Mouse (Mus musculus) liver, postnatal 0 days (tissue): Measurements from ENCODE around the gene Ccdc9b. TPM values are rescaled to one million over a fixed set of nuclear protein-coding genes. Genes with fewer than 3 reads are reported as not detected.

Experiments
- ATAC-seq: fragments of 200-750 bp; cut with Nextera tagmentation; 2 replicates; pipeline ENCODE4 v1.8.0; 2017; ENCODE audit warnings: mild to moderate bottlenecking, moderate library complexity
- DNase-seq: peaks from one replicate; pipeline ENCODE4 v3.0.0-alpha.2; 2016
- H3K27ac ChIP-seq: fragments of 300-500 bp; sonication (generic); 2 replicates; pipeline ENCODE4 v1.5.1; 2014; ENCODE audit warnings: antibody characterized with exemption, moderate library complexity, mild to moderate bottlenecking, low read depth
- H3K27me3 ChIP-seq: fragments of 300-500 bp; sonication (generic); 2 replicates; pipeline ENCODE4 v1.6.1; 2014; ENCODE audit warnings: low read length, control low read depth, mixed read lengths; ENCODE audit not compliant: insufficient read depth
- H3K36me3 ChIP-seq: fragments of 300-500 bp; sonication (generic); replicated peaks from 2 replicates; pipeline ENCODE4 v1.6.1; 2014; ENCODE audit warnings: mild to moderate bottlenecking, control low read depth, low read length, moderate library complexity, mixed read lengths; ENCODE audit not compliant: insufficient read depth
- H3K4me1 ChIP-seq: fragments of 300-500 bp; sonication (generic); 2 replicates; pipeline ENCODE4 v1.6.1; 2014; ENCODE audit warnings: antibody characterized with exemption, mild to moderate bottlenecking, control low read depth; ENCODE audit not compliant: insufficient read depth
- H3K4me2 ChIP-seq: fragments of 300-500 bp; sonication (generic); 2 replicates; pipeline ENCODE4 v1.6.1; 2014; ENCODE audit warnings: low read depth, mild to moderate bottlenecking, low read length, moderate library complexity, mixed read lengths
- H3K4me3 ChIP-seq: fragments of 300-500 bp; sonication (generic); 2 replicates; pipeline ENCODE4 v1.5.1; 2014; ENCODE audit warnings: low read depth, low read length
- H3K9ac ChIP-seq: fragments of 300-500 bp; sonication (generic); replicated peaks from 2 replicates; pipeline ENCODE4 v1.6.1; 2014; ENCODE audit warnings: mild to moderate bottlenecking, moderate library complexity
- H3K9me3 ChIP-seq: fragments of 300-500 bp; sonication (generic); 2 replicates; pipeline ENCODE4 v1.6.1; 2016; ENCODE audit warnings: mild to moderate bottlenecking, control low read depth, low read length, mixed read lengths
- CTCF ChIP-seq: sonication (generic); IDR thresholded peaks from 2 replicates; pipeline ENCODE4 v1.5.1; 2016; ENCODE audit warnings: antibody characterized with exemption, low read depth
- EP300 ChIP-seq: IDR thresholded peaks from 2 replicates; pipeline ENCODE4 v1.6.1; 2016; ENCODE audit warnings: antibody characterized with exemption, low read depth, mild to moderate bottlenecking
- WGBS: fragments of 180-500 bp; shearing (Covaris S2); extraction: QIAGEN DNeasy Blood & Tissue Kit; methylation state at CpG from one replicate; pipeline ENCODE4 v1.1.7; 2014; ENCODE audit not compliant: insufficient replicate concordance; 5-methylcytosine and 5-hydroxymethylcytosine counted together
- polyA plus RNA-seq: library from polyadenylated mRNA; unstranded; fragments of >200 nt; fragmentation: Nextera tagmentation; extraction: Ambion mirVana; gene quantifications from 2 replicates; pipeline ENCODE4 v1.2.1, GENCODE M21; 2015

Gene Ccdc9b
- polyA plus RNA-seq, 1 experiment from 2014 or later, result 0.52 TPM

DNA sequence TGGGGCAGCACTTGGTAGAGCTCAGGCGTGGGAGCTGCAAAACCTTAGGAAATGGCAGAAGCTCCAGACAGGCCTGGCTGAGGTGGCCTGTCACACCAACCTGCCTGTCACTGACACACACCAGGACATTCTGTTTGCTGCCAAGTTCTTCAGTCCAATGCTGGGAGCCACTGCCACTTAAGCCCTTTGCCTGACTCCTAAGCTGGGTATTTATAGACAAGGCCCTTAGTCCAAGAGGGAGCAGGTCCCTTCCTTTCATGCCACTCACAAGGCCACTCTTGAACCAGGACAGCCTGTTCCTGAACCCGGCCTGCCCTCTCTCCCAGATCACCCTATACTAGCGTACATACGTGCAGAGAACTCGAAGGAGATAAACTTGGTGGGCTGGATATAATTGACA lies 45.8 kb downstream of the Ccdc9b start:
- ATAC-seq (no peak), DNase-seq (no peak)
- no peak overlapping the region for H3K4me3 ChIP-seq
- H3K9me3 ChIP-seq, result no peaks in the 10 kb centered on the region
- TF ChIP-seq EP300, result no peak
- no peak for TF ChIP-seq CTCF
- H3K27ac ChIP-seq, result no peak overlapping the region
- H3K9ac ChIP-seq, result no peak overlapping the region
- H3K4me1 ChIP-seq, result no peaks in the 10 kb centered on the region
- H3K4me2 ChIP-seq, result no peak overlapping the region
- H3K27me3 ChIP-seq, result peaks cover 15% of the 10 kb centered on the region
- no peaks in the 10 kb centered on the region for H3K36me3 ChIP-seq
- 73% methylated on average over 5 of the region's 5 CpGs for WGBS

DNA sequence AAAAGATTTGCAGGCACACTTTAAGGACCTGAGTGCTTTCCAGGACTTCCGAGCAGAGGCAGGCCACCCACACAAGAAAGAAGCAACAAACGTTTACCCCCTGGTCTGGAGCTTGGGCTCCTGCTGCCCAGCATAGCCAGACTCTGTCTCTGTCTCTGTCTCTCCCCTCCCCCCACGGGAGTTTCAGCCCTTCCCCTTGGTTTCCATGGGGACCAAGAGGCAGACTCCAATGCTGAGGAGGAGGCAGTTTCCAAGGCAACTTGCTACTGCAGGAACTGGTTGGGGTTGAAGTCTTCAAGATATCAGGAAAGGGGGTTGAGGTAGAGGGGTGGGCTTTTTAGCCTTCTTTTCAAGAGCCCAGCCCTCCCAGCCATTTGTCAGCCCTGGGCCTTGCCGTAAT lies 48.2 kb downstream of the Ccdc9b start:
- Histone ChIP-seq H3K4me1 (peaks cover 17% of the 10 kb centered on the region), H3K4me3 (no peak overlapping the region), H3K4me2 (no peak overlapping the region), H3K36me3 (no peaks in the 10 kb centered on the region), H3K9ac (no peak overlapping the region), H3K27ac (no peak overlapping the region), H3K27me3 (peaks cover 25% of the 10 kb centered on the region), H3K9me3 (no peaks in the 10 kb centered on the region)
- 55% methylated on average over 4 of the region's 4 CpGs for WGBS
- ATAC-seq, result no peak
- DNase-seq, result no peak
- TF ChIP-seq CTCF (no peak), EP300 (no peak)

DNA sequence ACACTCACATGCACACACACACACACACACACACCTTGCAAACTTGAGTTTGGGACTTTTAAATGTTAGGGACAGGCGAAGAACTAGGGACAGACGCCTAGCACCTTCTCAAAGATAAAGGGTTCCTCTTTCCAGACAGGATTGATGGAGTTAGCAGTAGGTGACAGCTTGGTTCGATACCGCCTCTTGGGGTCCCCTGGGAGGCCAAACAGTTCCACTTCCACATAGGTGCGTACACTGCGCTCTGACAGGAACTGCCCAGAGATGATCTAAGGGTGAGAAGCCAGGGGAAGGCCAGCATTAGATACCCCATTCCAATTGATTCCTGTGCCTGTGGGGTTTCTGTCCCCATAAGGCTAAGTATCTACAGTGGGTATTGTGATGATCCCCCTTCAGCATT lies 48.8 kb downstream of the Ccdc9b start:
- no peak overlapping the region for H3K27ac ChIP-seq
- DNase-seq (no peak), ATAC-seq (no peak)
- peaks cover 17% of the 10 kb centered on the region for H3K4me1 ChIP-seq
- TF ChIP-seq EP300 (no peak), CTCF (no peak)
- H3K4me2 ChIP-seq, result no peak overlapping the region
- no peak overlapping the region for H3K4me3 ChIP-seq
- peaks cover 29% of the 10 kb centered on the region for H3K27me3 ChIP-seq
- H3K9ac ChIP-seq, result no peak overlapping the region
- 64% methylated on average over 6 of the region's 6 CpGs for WGBS
- H3K36me3 ChIP-seq, result no peaks in the 10 kb centered on the region
- no peaks in the 10 kb centered on the region for H3K9me3 ChIP-seq

DNA sequence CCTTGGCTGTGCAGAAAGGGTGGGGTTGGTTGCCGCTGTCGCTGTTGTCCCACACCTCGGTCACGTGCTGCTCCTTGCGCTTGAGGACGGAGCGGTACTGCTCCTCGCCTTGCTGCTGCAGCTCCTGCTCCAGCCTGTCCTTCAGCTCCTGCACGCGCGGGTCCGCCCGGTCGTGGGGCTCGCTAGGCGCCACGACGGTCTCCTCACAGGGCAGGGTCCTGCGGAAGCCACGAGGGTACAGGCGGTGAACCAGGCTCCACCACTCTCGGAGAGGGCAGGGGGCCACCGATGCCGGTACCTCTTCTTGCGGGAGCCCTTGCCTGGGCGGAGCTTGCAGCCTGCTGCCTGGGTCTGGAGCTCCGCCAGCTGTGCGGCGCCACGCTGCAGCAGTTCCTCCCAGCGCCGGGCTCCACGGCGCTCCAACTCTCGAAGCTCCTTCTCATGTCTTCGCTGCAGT lies 51.4 kb downstream of the Ccdc9b start:
- DNase-seq (no peak), ATAC-seq (no peak)
- TF ChIP-seq CTCF, result no peak
- TF ChIP-seq EP300, result no peak
- H3K4me1 ChIP-seq, result peaks cover 17% of the 10 kb centered on the region
- peaks cover 51% of the 10 kb centered on the region for H3K27me3 ChIP-seq
- peak overlapping the region; percentile 59 for H3K4me2 ChIP-seq
- no peak overlapping the region for H3K9ac ChIP-seq
- no peaks in the 10 kb centered on the region for H3K9me3 ChIP-seq
- peak overlapping the region; percentile 13; the same call in 1 of the 2 replicates for H3K4me3 ChIP-seq
- no peak overlapping the region for H3K27ac ChIP-seq
- H3K36me3 ChIP-seq, result no peaks in the 10 kb centered on the region
- WGBS, result 16% methylated on average over 36 of the region's 36 CpGs

DNA sequence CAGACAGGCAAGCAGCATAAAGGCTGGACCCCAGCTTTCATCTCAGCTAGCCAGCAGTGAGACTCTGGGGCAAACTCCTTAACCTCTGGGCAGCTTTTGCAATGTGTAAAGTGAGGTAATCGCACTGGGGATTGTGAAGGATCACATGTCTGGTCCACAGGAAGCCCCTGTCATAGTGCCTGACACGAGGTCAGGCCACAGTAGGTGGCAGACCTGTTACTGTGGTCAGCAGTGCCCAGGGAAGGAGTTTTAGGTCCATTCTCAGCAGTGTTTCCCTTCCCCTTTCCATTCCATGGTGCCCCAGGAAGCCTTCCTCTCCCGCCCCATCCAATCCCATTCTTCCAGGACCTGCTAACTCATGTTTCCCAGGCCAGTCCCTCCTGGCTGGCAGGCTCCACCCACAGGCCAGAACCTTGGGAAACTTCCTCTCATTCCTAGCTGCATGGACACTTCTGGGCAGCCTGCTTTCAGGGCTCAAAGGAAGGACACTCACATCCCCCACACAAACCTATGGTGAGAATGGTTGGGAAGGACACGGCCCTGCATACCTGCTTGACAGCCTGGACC lies 52.7 kb downstream of the Ccdc9b start:
- TF ChIP-seq CTCF, result no peak
- TF ChIP-seq EP300, result no peak
- Histone ChIP-seq H3K36me3 (no peaks in the 10 kb centered on the region), H3K27ac (no peak overlapping the region), H3K4me1 (peaks cover 17% of the 10 kb centered on the region), H3K9ac (no peak overlapping the region), H3K9me3 (no peaks in the 10 kb centered on the region), H3K4me2 (no peak overlapping the region), H3K27me3 (peaks cover 64% of the 10 kb centered on the region), H3K4me3 (no peak overlapping the region)
- WGBS, result 34% methylated on average over 4 of the region's 4 CpGs
- DNase-seq (no peak), ATAC-seq (peak; percentile 78)

DNA sequence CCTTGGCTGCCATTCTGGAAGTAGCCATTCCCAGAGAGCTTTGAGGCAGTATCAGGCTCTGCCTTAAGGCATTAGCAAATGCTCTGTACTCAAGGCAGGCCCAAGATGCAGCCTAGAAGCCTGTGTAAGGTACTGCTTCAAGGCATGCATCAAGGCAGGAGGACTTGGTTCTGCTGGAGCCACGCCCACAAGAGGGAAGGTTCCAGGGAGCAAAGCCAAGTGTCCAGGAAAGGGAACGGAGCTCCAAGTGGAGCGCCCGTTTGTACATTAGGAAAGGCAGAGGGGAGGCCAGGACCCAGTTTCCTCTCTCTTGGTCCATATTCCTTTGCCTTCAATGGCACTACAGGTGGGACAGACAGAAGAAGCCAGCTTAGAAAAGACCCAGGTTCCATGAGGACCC lies 54.0 kb downstream of the Ccdc9b start:
- H3K36me3 ChIP-seq, result no peaks in the 10 kb centered on the region
- H3K27ac ChIP-seq, result no peak overlapping the region
- H3K9me3 ChIP-seq, result no peaks in the 10 kb centered on the region
- peaks cover 25% of the 10 kb centered on the region for H3K4me1 ChIP-seq
- no peak for TF ChIP-seq EP300
- TF ChIP-seq CTCF, result no peak
- no peak overlapping the region for H3K4me3 ChIP-seq
- WGBS, result 74% methylated on average over 4 of the region's 4 CpGs
- ATAC-seq (no peak), DNase-seq (no peak)
- no peak overlapping the region for H3K9ac ChIP-seq
- no peak overlapping the region for H3K4me2 ChIP-seq
- peaks cover 74% of the 10 kb centered on the region for H3K27me3 ChIP-seq

DNA sequence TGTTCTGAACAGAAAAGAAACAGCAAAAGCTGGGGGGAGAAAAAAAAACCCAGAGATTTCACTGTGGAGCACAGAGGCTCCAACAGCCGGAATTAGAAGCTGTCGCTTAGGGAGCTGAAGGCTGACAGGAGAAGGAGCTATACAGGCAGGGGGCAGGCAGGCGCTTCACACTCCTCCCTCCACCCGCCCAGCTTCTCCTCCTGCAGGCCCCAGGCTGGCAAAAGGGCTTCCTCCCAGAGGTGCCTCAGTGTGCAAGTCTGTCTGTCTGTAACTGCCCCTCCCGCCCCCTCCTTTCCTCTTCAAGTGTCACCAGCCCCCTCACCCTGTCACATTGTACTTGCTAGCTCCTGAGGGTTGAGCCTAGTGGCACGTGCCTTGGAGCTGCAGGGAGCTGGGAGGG lies 56.0 kb downstream of the Ccdc9b start:
- Histone ChIP-seq H3K36me3 (no peaks in the 10 kb centered on the region), H3K27ac (no peak overlapping the region), H3K9me3 (no peaks in the 10 kb centered on the region), H3K4me2 (no peak overlapping the region), H3K9ac (no peak overlapping the region), H3K27me3 (peaks cover 83% of the 10 kb centered on the region), H3K4me1 (peaks cover 35% of the 10 kb centered on the region), H3K4me3 (no peak overlapping the region)
- WGBS, result 6% methylated on average over 6 of the region's 6 CpGs
- TF ChIP-seq EP300 (no peak), CTCF (no peak)
- DNase-seq (no peak), ATAC-seq (no peak)

Other genes with a start within 250 kb of the Ccdc9b start
- 1.3 TPM in 2 replicates for gene Bmf, start 213.0 kb downstream of the Ccdc9b start, polyA plus RNA-seq
- 12.7 and 15.7 TPM in 2 replicates for gene Bub1b, start 164.4 kb downstream of the Ccdc9b start, polyA plus RNA-seq
- 0.08 and 0.15 TPM in 2 replicates for gene Pak6, start 99.4 kb downstream of the Ccdc9b start, polyA plus RNA-seq
- gene Ankrd63, start 58.7 kb downstream of the Ccdc9b start, polyA plus RNA-seq, result 0.02 TPM in 1 of 2 replicates, not detected in the other
- gene Plcb2, start 34.2 kb downstream of the Ccdc9b start, polyA plus RNA-seq, result 1.7 and 1.9 TPM in 2 replicates
- gene Inafm2, start 16.9 kb downstream of the Ccdc9b start, polyA plus RNA-seq, result 14.0 and 14.7 TPM in 2 replicates
- gene Phgr1, start 10.1 kb upstream of the Ccdc9b start, polyA plus RNA-seq, result not detected in 2 replicates
- 0.06 and 0.14 TPM in 2 replicates for gene Disp2, start 17.1 kb upstream of the Ccdc9b start, polyA plus RNA-seq
- gene Knstrn, start 51.3 kb upstream of the Ccdc9b start, polyA plus RNA-seq, result 28.8 and 31.4 TPM in 2 replicates
- 47.0 and 50.4 TPM in 2 replicates for gene Ivd, start 99.3 kb upstream of the Ccdc9b start, polyA plus RNA-seq
- gene Bahd1, start 137.7 kb upstream of the Ccdc9b start, polyA plus RNA-seq, result 2.4 and 2.5 TPM in 2 replicates
- gene Chst14, start 163.8 kb upstream of the Ccdc9b start, polyA plus RNA-seq, result 4.0 and 4.5 TPM in 2 replicates